Mouse (Mus musculus): ENCODE measurements around the gene Zcchc17.

DNA sequence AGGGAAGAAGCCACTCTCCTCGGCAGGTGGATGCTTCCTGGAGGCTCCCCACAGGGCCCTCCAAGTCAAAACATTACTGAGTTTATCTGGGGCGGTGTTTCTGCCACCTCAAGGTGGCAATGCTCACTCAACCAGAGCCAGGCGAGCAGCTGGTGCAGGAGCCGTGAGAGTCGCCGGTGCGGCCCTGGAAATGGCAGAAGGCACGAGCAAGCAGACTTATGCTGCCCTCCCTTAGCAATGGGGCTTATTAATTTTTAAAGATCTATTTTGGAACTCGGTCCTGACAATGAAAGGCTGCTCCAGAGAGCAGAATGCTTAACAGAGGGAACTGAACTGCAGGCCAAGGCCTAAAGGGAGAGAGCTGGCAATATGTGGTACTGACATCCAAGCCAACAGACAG is 32.4 kb downstream of the Zcchc17 start:
- TF ChIP-seq GATA1 (IDR thresholded peaks at IDR 0.05; ENCODE audit: low read length), result no peak
- no peak for TF ChIP-seq TAL1 (IDR thresholded peaks at IDR 0.05; ENCODE audit: low read length)
